Mouse (Mus musculus) heart, embryonic 15.5 days (tissue): ENCODE results near the gene Pde6c. TPM values are rescaled to one million over a fixed set of nuclear protein-coding genes. Genes with fewer than 3 reads are reported as not detected.
A peak's percentile ranks its signal among the peaks of the same experiment; 100 is the strongest.

Source experiments
- ATAC-seq: fragments of 200-750 bp; cut with Nextera tagmentation; replicated peaks from 2 replicates; pipeline ENCODE4 v1.8.0; 2017; ENCODE audit warnings: low read depth, moderate TSS enrichment; ENCODE audit not compliant: insufficient number of reproducible peaks, insufficient read depth, low FRiP score
- H3K27ac ChIP-seq: fragments of 300-500 bp; sonication (generic); 2 replicates; pipeline ENCODE4 v1.5.1; 2015; ENCODE audit warnings: mild to moderate bottlenecking, inconsistent platforms
- H3K27me3 ChIP-seq: fragments of 300-500 bp; sonication (generic); 2 replicates; pipeline ENCODE4 v1.6.1; 2015; ENCODE audit warnings: inconsistent platforms
- H3K36me3 ChIP-seq: fragments of 300-500 bp; sonication (generic); 2 replicates; pipeline ENCODE4 v1.6.1; 2015; ENCODE audit warnings: mild to moderate bottlenecking, inconsistent platforms
- H3K4me1 ChIP-seq: fragments of 300-500 bp; sonication (generic); replicated peaks from 2 replicates; pipeline ENCODE4 v1.6.1; 2015; ENCODE audit warnings: inconsistent platforms
- H3K4me2 ChIP-seq: fragments of 300-500 bp; sonication (generic); 2 replicates; pipeline ENCODE4 v1.6.1; 2015; ENCODE audit warnings: inconsistent platforms, mild to moderate bottlenecking, moderate library complexity
- H3K4me3 ChIP-seq: fragments of 300-500 bp; sonication (generic); 2 replicates; pipeline ENCODE4 v1.5.1; 2015; ENCODE audit warnings: mild to moderate bottlenecking, inconsistent platforms
- H3K9ac ChIP-seq: fragments of 300-500 bp; sonication (generic); 2 replicates; pipeline ENCODE4 v1.6.1; 2015; ENCODE audit warnings: mild to moderate bottlenecking, inconsistent platforms
- H3K9me3 ChIP-seq: fragments of 300-500 bp; sonication (generic); replicated peaks from 2 replicates; pipeline ENCODE4 v1.6.1; 2016; ENCODE audit warnings: inconsistent platforms
- WGBS: fragments of 180-500 bp; shearing (Covaris S2); methylation state at CpG from one replicate; pipeline ENCODE4 v1.1.7; 2015; ENCODE audit warnings: mixed read lengths; 5-methylcytosine and 5-hydroxymethylcytosine counted together
- polyA plus RNA-seq: library from polyadenylated mRNA; unstranded; fragments of >200 nt; fragmentation: Nextera tagmentation; extraction: Ambion mirVana; gene quantifications from 2 replicates; pipeline ENCODE4 v1.2.1, GENCODE M21; 2015

The Pde6c gene
- polyA plus RNA-seq, 1 experiment from 2014 or later = not detected

GRCm38 (mm10) chr19:38206669-38207068, 74.1 kb downstream of the Pde6c start:
- no peak overlapping the region for H3K27ac ChIP-seq
- no peak overlapping the region for H3K4me3 ChIP-seq
- H3K36me3 ChIP-seq = peaks cover 22% of the 10 kb centered on the region
- no peaks in the 10 kb centered on the region for H3K4me1 ChIP-seq
- H3K27me3 ChIP-seq = no peaks in the 10 kb centered on the region
- H3K4me2 ChIP-seq = no peak overlapping the region
- no peaks in the 10 kb centered on the region for H3K9me3 ChIP-seq
- WGBS = 52% methylated on average over 9 of the region's 9 CpGs
- no peak overlapping the region for H3K9ac ChIP-seq
- no peak for ATAC-seq

GRCm38 (mm10) chr19:38217696-38218095, 85.1 kb downstream of the Pde6c start:
- no peaks in the 10 kb centered on the region for H3K27me3 ChIP-seq
- H3K4me1 ChIP-seq = no peaks in the 10 kb centered on the region; the same call in 1 of the 2 replicates
- H3K9me3 ChIP-seq = no peaks in the 10 kb centered on the region
- peaks cover 7% of the 10 kb centered on the region; the same call in 1 of the 2 replicates for H3K36me3 ChIP-seq
- H3K27ac ChIP-seq = no peak overlapping the region
- H3K4me2 ChIP-seq = no peak overlapping the region
- ATAC-seq = no peak
- H3K4me3 ChIP-seq = no peak overlapping the region
- no peak overlapping the region for H3K9ac ChIP-seq
- 95% methylated on average over 3 of the region's 3 CpGs for WGBS

DNA sequence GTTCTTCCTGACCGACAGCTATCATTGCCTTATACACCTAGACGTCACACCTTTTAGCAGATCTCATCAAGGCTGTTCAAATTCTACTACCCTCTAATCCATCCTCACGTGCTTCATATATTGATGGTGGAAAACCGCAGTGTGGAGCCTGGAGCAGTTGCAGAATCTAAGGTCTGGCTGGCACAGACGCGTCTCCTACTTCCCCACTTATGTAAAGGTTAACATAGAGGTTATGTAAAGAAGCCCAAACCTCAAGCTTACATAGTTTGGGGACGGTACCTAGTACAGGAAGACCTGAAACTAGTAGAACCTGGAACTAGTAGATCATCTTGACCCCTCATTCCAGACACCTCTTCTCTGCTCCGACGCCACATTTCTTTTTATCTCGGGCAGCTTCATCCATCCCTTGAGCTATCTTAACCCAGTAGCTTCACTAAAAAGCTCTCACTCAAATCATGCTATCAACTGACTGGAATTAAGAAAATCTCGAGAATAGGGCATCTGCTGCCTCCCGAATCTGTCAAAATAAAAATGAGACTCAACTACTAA, 90.8 kb downstream of the Pde6c start:
- H3K27ac ChIP-seq = peak overlapping the region; percentile 88
- 8% methylated on average over 12 of the region's 12 CpGs for WGBS
- H3K4me1 ChIP-seq = peaks cover 11% of the 10 kb centered on the region
- no peaks in the 10 kb centered on the region for H3K9me3 ChIP-seq
- peaks cover 4% of the 10 kb centered on the region; the same call in 1 of the 2 replicates for H3K36me3 ChIP-seq
- H3K9ac ChIP-seq = peak overlapping the region; percentile 82
- ATAC-seq = 0 out of 2 replicates have a peak, but pooled peaks have one; percentile 17
- H3K4me2 ChIP-seq = peak overlapping the region; percentile 73
- peak overlapping the region; percentile 87 for H3K4me3 ChIP-seq
- H3K27me3 ChIP-seq = no peaks in the 10 kb centered on the region

DNA sequence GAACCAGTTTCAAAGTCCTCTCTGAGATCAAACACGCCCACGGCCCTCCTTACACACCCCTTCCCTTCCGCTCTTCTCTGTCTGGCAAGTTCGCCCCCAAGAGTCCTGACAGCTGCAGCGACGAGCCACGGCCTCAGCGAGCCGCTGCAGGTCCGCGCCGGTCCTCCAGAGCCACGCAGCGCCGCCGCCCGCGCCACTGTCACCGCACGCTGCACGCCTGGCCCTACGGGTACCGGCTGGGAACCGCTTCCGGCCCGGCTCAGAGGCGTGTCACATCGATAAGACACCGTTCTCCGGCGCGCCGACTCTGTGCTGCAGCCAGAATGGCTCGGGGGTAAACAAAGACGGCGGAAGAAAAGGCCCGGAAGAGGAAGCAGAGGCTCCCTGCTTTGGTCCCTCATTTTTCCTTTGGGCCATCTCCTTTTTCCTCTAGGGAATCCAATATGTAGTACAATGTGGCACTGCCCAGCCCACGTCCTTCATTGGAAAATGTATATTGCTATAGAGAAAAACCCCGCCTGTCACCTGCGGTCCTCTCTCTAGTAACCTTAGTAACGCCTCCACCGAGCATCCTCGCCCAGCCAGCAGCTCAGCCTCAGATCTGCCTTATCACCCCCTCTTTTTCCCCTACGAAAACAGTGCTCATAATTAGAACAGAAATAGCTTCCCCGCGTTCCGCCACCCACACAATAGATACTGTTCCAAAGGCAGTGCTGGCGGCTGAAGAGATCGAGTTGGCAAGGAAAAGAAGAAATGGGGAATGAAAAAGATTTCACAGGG, 91.5 kb downstream of the Pde6c start, which contains the start of gene Fra10ac1:
Gene Fra10ac1 (minus strand): TSS at position 252 of the 780 bp plus-strand sequence.
- under 1% methylated on average over 49 of the region's 49 CpGs for WGBS

DNA sequence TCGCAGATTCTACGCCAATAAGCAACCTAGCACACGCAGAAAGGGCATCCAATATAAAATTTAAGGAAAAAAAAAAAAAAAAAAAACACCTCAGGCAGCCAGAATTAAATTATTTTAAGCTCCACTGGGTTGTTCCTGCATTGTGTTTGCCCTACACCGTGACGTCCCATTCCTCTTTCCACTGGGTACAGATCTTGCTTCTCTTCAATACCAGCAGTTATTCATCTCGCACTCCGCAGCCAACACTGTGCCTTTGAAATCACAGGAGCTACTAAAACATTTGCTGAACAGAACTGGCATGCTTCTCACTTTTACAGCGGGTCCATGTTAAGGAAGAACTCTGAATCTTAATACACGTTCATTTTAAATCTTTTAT, 92.1 kb downstream of the Pde6c start:
- H3K27ac ChIP-seq = peak overlapping the region; percentile 88
- H3K9me3 ChIP-seq = no peaks in the 10 kb centered on the region
- peaks cover 11% of the 10 kb centered on the region for H3K4me1 ChIP-seq
- peak overlapping the region; percentile 87 for H3K4me3 ChIP-seq
- 20% methylated on average over 9 of the region's 9 CpGs for WGBS
- no peaks in the 10 kb centered on the region for H3K36me3 ChIP-seq
- no peaks in the 10 kb centered on the region for H3K27me3 ChIP-seq
- peak overlapping the region; percentile 82 for H3K9ac ChIP-seq
- H3K4me2 ChIP-seq = peak overlapping the region; percentile 73
- no peak for ATAC-seq

More for the DNA sequence above, 91.5 kb downstream of the Pde6c start, which contains the start of gene Fra10ac1:
- H3K4me2 ChIP-seq = peak within 1 kb of the TSS; percentile 73
- H3K27me3 ChIP-seq = no peaks in the 10 kb centered on the region
- no peaks in the 10 kb centered on the region for H3K36me3 ChIP-seq
- H3K4me1 ChIP-seq = peaks cover 11% of the 10 kb centered on the region
- H3K4me3 ChIP-seq = peak within 1 kb of the TSS; percentile 87
- peak; percentile 96 for ATAC-seq
- peak within 1 kb of the TSS; percentile 88 for H3K27ac ChIP-seq
- H3K9me3 ChIP-seq = no peaks in the 10 kb centered on the region
- peak within 1 kb of the TSS; percentile 82 for H3K9ac ChIP-seq

- Histone ChIP-seq H3K27me3 (no peaks in the 10 kb centered on the region), H3K4me2 (no peak overlapping the region)
Observed at GRCm38 (mm10) chr19:38228699-38229098, 96.1 kb downstream of the Pde6c start.

DNA sequence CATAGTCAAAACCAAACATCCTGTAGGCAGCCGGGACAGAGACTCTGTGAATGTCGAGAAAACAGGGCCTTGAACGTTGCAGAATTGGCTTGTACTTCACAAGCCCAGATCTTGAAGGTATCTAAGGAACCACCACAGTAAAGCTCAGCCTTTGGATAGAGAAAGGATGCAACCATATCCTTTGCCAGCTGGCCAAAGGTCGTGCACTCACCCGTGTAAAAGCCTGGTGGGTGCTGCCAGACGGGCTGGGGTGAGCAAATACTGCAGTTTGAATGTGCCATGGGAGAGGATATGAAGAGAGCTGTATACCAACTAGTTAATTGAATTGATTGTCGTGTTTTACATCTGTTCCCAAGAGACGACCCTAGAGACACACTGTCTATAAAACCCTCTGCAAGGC, 99.5 kb downstream of the Pde6c start:
- H3K36me3 ChIP-seq = no peaks in the 10 kb centered on the region
- H3K9ac ChIP-seq = no peak overlapping the region
- H3K27me3 ChIP-seq = no peaks in the 10 kb centered on the region
- WGBS = 55% methylated on average over 8 of the region's 8 CpGs
- no peaks in the 10 kb centered on the region for H3K4me1 ChIP-seq
- H3K4me3 ChIP-seq = no peak overlapping the region
- H3K27ac ChIP-seq = no peak overlapping the region
- H3K9me3 ChIP-seq = no peaks in the 10 kb centered on the region
- no peak for ATAC-seq
- H3K4me2 ChIP-seq = no peak overlapping the region

More at GRCm38 (mm10) chr19:38228699-38229098, 96.1 kb downstream of the Pde6c start:
- Histone ChIP-seq H3K9ac (no peak overlapping the region), H3K9me3 (no peaks in the 10 kb centered on the region), H3K4me1 (peaks cover 4% of the 10 kb centered on the region; the same call in 1 of the 2 replicates), H3K36me3 (no peaks in the 10 kb centered on the region), H3K4me3 (no peak overlapping the region), H3K27ac (no peak overlapping the region)
- 48% methylated on average over 2 of the region's 2 CpGs for WGBS
- ATAC-seq = no peak

DNA sequence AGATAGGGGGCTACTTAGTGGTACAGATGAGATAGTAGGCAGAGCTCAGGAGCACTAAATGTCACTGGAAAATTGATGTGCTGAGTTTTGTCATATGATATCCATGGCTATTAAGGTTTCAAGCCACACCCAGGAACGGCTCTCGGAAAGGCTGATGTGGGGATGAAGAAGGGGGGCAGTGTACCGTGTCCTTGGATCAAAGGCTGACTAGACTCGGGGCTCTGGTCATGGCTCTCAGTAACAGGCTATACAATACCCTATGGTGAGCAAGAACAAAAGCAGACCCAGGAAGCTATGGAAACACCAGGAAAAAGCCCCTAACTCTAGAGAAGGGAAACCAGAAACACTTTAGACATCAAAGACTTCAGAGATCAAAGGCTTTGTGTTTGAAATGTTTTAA, 99.9 kb downstream of the Pde6c start:
- no peak for ATAC-seq
- Histone ChIP-seq H3K4me3 (no peak overlapping the region), H3K9ac (no peak overlapping the region), H3K27ac (no peak overlapping the region), H3K27me3 (no peaks in the 10 kb centered on the region), H3K36me3 (no peaks in the 10 kb centered on the region), H3K4me1 (no peaks in the 10 kb centered on the region), H3K9me3 (no peaks in the 10 kb centered on the region), H3K4me2 (no peak overlapping the region)
- 54% methylated on average over 4 of the region's 4 CpGs for WGBS

Other genes with a start within 250 kb of the Pde6c start
- 5.5 and 7.8 TPM in 2 replicates for gene Myof, start 89.2 kb upstream of the Pde6c start, polyA plus RNA-seq
- gene Cep55, start 77.8 kb upstream of the Pde6c start, polyA plus RNA-seq = 24.6 and 26.4 TPM in 2 replicates
- 0.29 and 0.65 TPM in 2 replicates for gene Ffar4, start 35.7 kb upstream of the Pde6c start, polyA plus RNA-seq
- gene Rbp4, start 7.5 kb upstream of the Pde6c start, polyA plus RNA-seq = 4.9 and 12.8 TPM in 2 replicates
- 26.3 and 26.7 TPM in 2 replicates for gene Fra10ac1, start 91.4 kb downstream of the Pde6c start, polyA plus RNA-seq
- gene Lgi1, start 131.8 kb downstream of the Pde6c start, polyA plus RNA-seq = 0.29 and 0.55 TPM in 2 replicates